Mouse (Mus musculus) thymus, adult 2 months (tissue): ENCODE data around the gene Atpif1.

Experiments
- CTCF ChIP-seq: fragments of 200-500 bp; IDR thresholded peaks from 2 replicates; pipeline ENCODE4 v1.5.1; 2012; ENCODE audit warnings: mild to moderate bottlenecking, control low read depth, low read length, moderate library complexity, borderline replicate concordance; ENCODE audit not compliant: control insufficient read depth, poor library complexity, insufficient read depth; ENCODE audit errors: extremely low read depth
- POLR2A ChIP-seq: fragments of 200-500 bp; IDR thresholded peaks from 2 replicates; pipeline ENCODE4 v1.6.1; 2012; ENCODE audit warnings: mild to moderate bottlenecking, low read length, control low read depth, moderate library complexity; ENCODE audit not compliant: control insufficient read depth, poor library complexity, insufficient read depth; ENCODE audit errors: extremely low read depth

DNA sequence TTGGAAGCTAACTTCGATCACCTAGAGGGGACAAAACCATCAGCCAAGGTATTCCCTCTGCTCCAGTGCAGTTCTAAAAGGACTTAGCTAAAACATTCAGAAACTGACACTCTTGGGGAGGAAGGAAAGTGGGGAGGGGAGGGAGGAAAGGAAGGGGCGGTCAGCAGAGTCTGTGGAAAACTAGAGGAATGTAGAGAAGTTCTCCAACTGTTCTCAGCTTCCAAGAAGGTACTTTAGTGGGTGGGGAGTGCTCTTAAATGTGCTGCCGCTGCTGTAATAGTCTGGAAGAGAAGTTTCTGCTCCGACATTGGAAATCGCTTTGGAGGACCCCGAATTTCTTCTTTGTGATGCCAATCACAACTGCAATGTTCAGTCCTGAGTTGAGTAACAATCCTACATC is 44.5 kb downstream of the Atpif1 start:
- TF ChIP-seq CTCF = no peak
- TF ChIP-seq POLR2A = no peak
